In the genomic region with DNA sequence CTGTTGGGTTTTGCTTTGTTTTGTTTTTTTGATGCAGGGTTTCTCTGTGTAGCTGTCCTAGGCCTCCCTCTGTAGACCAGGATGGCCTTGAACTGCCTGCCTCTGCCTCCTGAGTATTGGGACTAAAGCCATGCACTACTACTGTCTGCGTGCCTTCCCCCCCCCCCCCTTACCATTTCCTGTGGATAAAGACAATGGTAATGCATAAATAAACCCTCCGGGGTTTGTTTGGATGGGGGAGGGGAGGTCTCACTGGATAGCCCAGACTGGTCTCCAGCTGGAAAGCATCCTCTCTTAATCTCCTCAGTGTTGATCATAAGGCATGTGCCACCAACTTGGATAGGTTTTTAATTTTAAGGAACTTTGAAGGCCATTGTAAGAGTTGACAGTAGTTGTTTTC, we compare ENCODE assay signal across 11 mouse cellular contexts. TPM values are rescaled to one million over a fixed set of nuclear protein-coding genes. Genes with fewer than 3 reads are reported as not detected.
DNase-seq lines count a peak whose midpoint lies in the region; ATAC-seq and TF ChIP-seq lines count a peak whose summit lies in the region.
"Had no signal": no experiment of that assay in that cellular context is flagged by ENCODE, and none has a peak within 500 bp of the region (broad histone marks: within the 10 kb centered on the region; RNA-seq: fewer than 3 reads in every experiment).

No protein-coding gene starts in this region.

- H3K27me3 ChIP-seq in kidney, embryonic 15.5 days: no peaks in the 10 kb centered on the region
- H3K27me3 ChIP-seq in ES-Bruce4 (ENCODE audit: control insufficient read depth, insufficient read depth, low read length, poor library complexity, severe bottlenecking): no peaks in the 10 kb centered on the region
- H3K27me3 ChIP-seq: embryonic facial prominence, embryonic 13.5 days; midbrain, embryonic 12.5 days had no signal

- 8% methylated on average over 2 of the region's 2 CpGs for WGBS in kidney, embryonic 15.5 days

- no peak for TF ChIP-seq CTCF in ES-Bruce4 (IDR thresholded peaks at IDR 0.05; ENCODE audit: low read depth, low read length)

- 0 out of 2 replicates have a peak overlapping the region, but pooled peaks have one; percentile 4 for H3K27ac ChIP-seq in kidney, embryonic 15.5 days
- peak overlapping the region; percentile 36; the same call in 1 of the 2 replicates for H3K27ac ChIP-seq in ES-Bruce4 (ENCODE audit: insufficient read depth, low read length)
- H3K27ac ChIP-seq: embryonic facial prominence, embryonic 13.5 days; midbrain, embryonic 12.5 days had no signal

- no peak overlapping the region for H3K9ac ChIP-seq in kidney, embryonic 15.5 days
- no peak overlapping the region for H3K9ac ChIP-seq in ES-Bruce4 (ENCODE audit: low read depth, poor library complexity, severe bottlenecking)
- H3K9ac ChIP-seq: embryonic facial prominence, embryonic 13.5 days; midbrain, embryonic 12.5 days had no signal

- DNase-seq in embryo, embryonic 11 days: peak; percentile 6
- DNase-seq in embryo, embryonic 9.5 days (ENCODE audit: extremely low spot score): no peak
- no peak for DNase-seq in kidney, adult 8-10 months
- DNase-seq in kidney, postnatal 25 days: peak; percentile 33 to 45
- no peak for DNase-seq in thymus, adult 18-20 months
- DNase-seq: layer of hippocampus, adult 9-11 months had no signal

- no peak overlapping the region for H3K4me2 ChIP-seq in kidney, embryonic 15.5 days
- H3K4me2 ChIP-seq: embryonic facial prominence, embryonic 13.5 days; midbrain, embryonic 12.5 days had no signal

- H3K4me3 ChIP-seq in kidney, embryonic 15.5 days (replicated peaks): no peak overlapping the region
- no peak overlapping the region for H3K4me3 ChIP-seq in ES-Bruce4 (ENCODE audit: low read depth, low read length)
- H3K4me3 ChIP-seq: embryonic facial prominence, embryonic 13.5 days; midbrain, embryonic 12.5 days had no signal

- peaks cover 35% of the 10 kb centered on the region for H3K4me1 ChIP-seq in kidney, embryonic 15.5 days
- H3K4me1 ChIP-seq in ES-Bruce4 (ENCODE audit: control insufficient read depth, insufficient read depth, low read length): peaks cover 2% of the 10 kb centered on the region

- TF ChIP-seq EP300 in ES-Bruce4 (IDR thresholded peaks at IDR 0.05; ENCODE audit: insufficient read depth, low read depth, low read length): no peak

- peaks cover 40% of the 10 kb centered on the region for H3K36me3 ChIP-seq in kidney, embryonic 15.5 days
- H3K36me3 ChIP-seq in ES-Bruce4 (ENCODE audit: control insufficient read depth, insufficient read depth, low read length, poor library complexity, severe bottlenecking): peaks cover 17% of the 10 kb centered on the region

- H3K9me3 ChIP-seq in kidney, embryonic 15.5 days (replicated peaks): no peaks in the 10 kb centered on the region
- H3K9me3 ChIP-seq in ES-Bruce4 (replicated peaks; ENCODE audit: control insufficient read depth, insufficient read depth, low read length, poor library complexity, severe bottlenecking): no peaks in the 10 kb centered on the region
- H3K9me3 ChIP-seq: embryonic facial prominence, embryonic 13.5 days; midbrain, embryonic 12.5 days had no signal

- no peak for TF ChIP-seq POLR2A in ES-Bruce4 (IDR thresholded peaks at IDR 0.05; ENCODE audit: insufficient read depth, low read length)

- peak; percentile 46; the same call in 1 of the 2 replicates for ATAC-seq in kidney, embryonic 15.5 days (replicated peaks; ENCODE audit: low FRiP score)
- ATAC-seq in megakaryocyte progenitor cell, adult 5-6 weeks (replicated peaks; ENCODE audit: poor library complexity): no peak

RNA-seq across cellular contexts. Expression of a gene that starts 8.2 kb away (rescaled TPM):
- 82.0 and 103 TPM in 2 replicates for polyA plus RNA-seq in kidney, embryonic 15.5 days (2015; fragmentation: Nextera tagmentation; extraction: Ambion mirVana)
- 200 and 235 TPM in 2 replicates for polyA plus RNA-seq in ES-Bruce4 (2011; ENCODE audit: insufficient read depth, insufficient read length, low read depth, missing spikeins)
- total RNA-seq in megakaryocyte progenitor cell, adult 5-6 weeks (2015): 45.3 and 52.5 TPM in 2 replicates
- 90.5 and 106 TPM in 2 replicates for total RNA-seq in megakaryocyte progenitor cell, adult 5-6 weeks (2017)

RNA-seq across cellular contexts. Expression of a gene that starts 38.3 kb away (rescaled TPM):
- 60.1 and 65.5 TPM in 2 replicates for polyA plus RNA-seq in kidney, embryonic 15.5 days (2015; fragmentation: Nextera tagmentation; extraction: Ambion mirVana)
- polyA plus RNA-seq in ES-Bruce4 (2011; ENCODE audit: insufficient read depth, insufficient read length, low read depth, missing spikeins): 56.4 and 59.7 TPM in 2 replicates
- total RNA-seq in megakaryocyte progenitor cell, adult 5-6 weeks (2015): 24.7 and 29.2 TPM in 2 replicates
- total RNA-seq in megakaryocyte progenitor cell, adult 5-6 weeks (2017): 58.0 and 92.2 TPM in 2 replicates

Comparison
In these comparisons a context has a peak if more than half of its experiments do, and no peak if none do; other contexts are left out.
1. DNase-seq: peak in embryo, embryonic 11 days (single experiment) and kidney, postnatal 25 days (2 of 2); none in embryo, embryonic 9.5 days (single experiment), kidney, adult 8-10 months (0 of 2) and thymus, adult 18-20 months (0 of 2).